Mouse (Mus musculus) embryonic facial prominence, embryonic 11.5 days (tissue): ENCODE results near the gene Dact2. TPM values are rescaled to one million over a fixed set of nuclear protein-coding genes. Genes with fewer than 3 reads are reported as not detected.
A peak's percentile ranks its signal among the peaks of the same experiment; 100 is the strongest.

Experiments
- ATAC-seq: fragments of 200-750 bp; cut with Nextera tagmentation; replicated peaks from 2 replicates; pipeline ENCODE4 v1.8.0; 2017; ENCODE audit warnings: low read depth; ENCODE audit not compliant: insufficient number of reproducible peaks, low FRiP score, low TSS enrichment
- DNase-seq: peaks from one replicate; pipeline ENCODE4 v3.0.0-alpha.2; 2015; ENCODE audit warnings: low spot score
- H3K27ac ChIP-seq: fragments of 300-500 bp; sonication (generic); replicated peaks from 2 replicates; pipeline ENCODE4 v1.5.1; 2014; ENCODE audit warnings: mild to moderate bottlenecking, low read depth, low read length, control low read depth
- H3K27me3 ChIP-seq: fragments of 300-500 bp; sonication (generic); 2 replicates; pipeline ENCODE4 v1.6.1; 2014; ENCODE audit warnings: mild to moderate bottlenecking, low read length, moderate library complexity, mixed read lengths; ENCODE audit not compliant: control insufficient read depth, insufficient read depth
- H3K36me3 ChIP-seq: fragments of 300-500 bp; sonication (generic); replicated peaks from 2 replicates; pipeline ENCODE4 v1.6.1; 2014; ENCODE audit warnings: low read depth, mild to moderate bottlenecking, low read length, moderate library complexity, mixed read lengths; ENCODE audit not compliant: control insufficient read depth, insufficient read depth
- H3K4me1 ChIP-seq: fragments of 300-500 bp; sonication (generic); 2 replicates; pipeline ENCODE4 v1.6.1; 2014; ENCODE audit warnings: low read length, mixed read lengths; ENCODE audit not compliant: control insufficient read depth, insufficient read depth
- H3K4me2 ChIP-seq: fragments of 300-500 bp; sonication (generic); 2 replicates; pipeline ENCODE4 v1.6.1; 2014; ENCODE audit warnings: low read depth, mild to moderate bottlenecking, control low read depth, low read length, moderate library complexity
- H3K4me3 ChIP-seq: fragments of 300-500 bp; sonication (generic); 2 replicates; pipeline ENCODE4 v1.5.1; 2014; ENCODE audit warnings: low read depth, low read length, control low read depth
- H3K9ac ChIP-seq: fragments of 300-500 bp; sonication (generic); replicated peaks from 2 replicates; pipeline ENCODE4 v1.6.1; 2014; ENCODE audit warnings: mild to moderate bottlenecking, control low read depth, low read length
- H3K9me3 ChIP-seq: fragments of 300-500 bp; sonication (generic); replicated peaks from 2 replicates; pipeline ENCODE4 v1.6.1; 2016; ENCODE audit warnings: mild to moderate bottlenecking, low read length, inconsistent platforms, mixed read lengths; ENCODE audit not compliant: control insufficient read depth
- WGBS: fragments of 180-500 bp; shearing (Covaris S2); extraction: QIAGEN DNeasy Blood & Tissue Kit; methylation state at CpG from one replicate; pipeline ENCODE4 v1.1.7; 2014; 5-methylcytosine and 5-hydroxymethylcytosine counted together
- polyA plus RNA-seq: library from polyadenylated mRNA; unstranded; fragments of >200 nt; fragmentation: Nextera tagmentation; extraction: Ambion mirVana; gene quantifications from 2 replicates; pipeline ENCODE4 v1.2.1, GENCODE M21; 2014

The Dact2 gene
- polyA plus RNA-seq: 1.1 TPM in 2 replicates

DNA sequence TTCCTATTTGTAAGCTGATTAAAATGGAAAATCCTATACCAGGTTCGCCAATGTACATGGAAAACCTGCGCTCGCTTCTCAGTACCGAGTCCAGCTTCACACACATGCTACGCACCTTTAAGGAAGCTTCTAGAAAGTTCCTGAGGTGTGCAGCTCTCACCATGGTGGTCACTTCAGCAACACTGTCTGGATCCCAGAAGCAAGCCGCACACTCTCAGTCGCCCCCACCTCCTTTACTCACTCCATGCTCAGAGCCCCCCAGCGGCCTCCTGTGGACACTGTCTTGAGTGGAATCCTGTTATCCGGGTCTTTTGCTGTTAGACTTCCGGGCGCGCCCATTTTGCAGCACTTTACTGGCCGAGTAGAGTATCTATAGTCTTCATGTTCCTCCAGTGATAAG is at the start of gene Dact2:
Gene Dact2 (minus strand): TSS at position 244 of the 400 bp plus-strand sequence.
- H3K9me3 ChIP-seq: no peaks in the 10 kb centered on the region
- peaks cover 32% of the 10 kb centered on the region for H3K27me3 ChIP-seq
- H3K9ac ChIP-seq: peak within 1 kb of the TSS; percentile 72
- no peak within 1 kb of the TSS for H3K27ac ChIP-seq
- H3K4me3 ChIP-seq: peak within 1 kb of the TSS; percentile 63
- ATAC-seq: no peak
- no peaks in the 10 kb centered on the region for H3K36me3 ChIP-seq
- H3K4me1 ChIP-seq: peaks cover 6% of the 10 kb centered on the region
- DNase-seq: peak; percentile 65
- 45% methylated on average over 13 of the region's 13 CpGs for WGBS
- peak within 1 kb of the TSS; percentile 99 for H3K4me2 ChIP-seq

DNA sequence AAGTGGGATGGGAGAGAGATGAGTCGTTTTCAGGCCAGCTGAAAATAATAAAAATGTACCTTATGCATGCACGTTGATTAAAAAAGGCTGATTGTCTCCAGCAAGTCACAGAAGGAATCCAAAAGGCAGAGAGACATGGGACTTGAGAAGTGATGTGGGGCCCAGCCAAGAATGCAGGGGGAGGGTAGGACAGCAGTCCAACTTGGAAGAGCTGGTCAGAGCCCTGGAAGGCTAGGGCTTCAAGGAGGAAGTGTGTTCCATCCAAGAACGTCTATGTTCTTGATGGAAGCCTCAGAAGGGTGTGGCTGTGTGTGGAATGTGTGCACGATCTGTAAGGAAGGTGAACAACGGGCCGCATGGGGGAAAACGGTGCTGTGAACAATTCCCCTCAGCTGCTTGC is 48.4 kb upstream of the Dact2 start:
- no peak for DNase-seq
- ATAC-seq: no peak
- Histone ChIP-seq H3K9me3 (no peaks in the 10 kb centered on the region), H3K4me3 (no peak overlapping the region), H3K27ac (no peak overlapping the region), H3K36me3 (no peaks in the 10 kb centered on the region), H3K4me2 (no peak overlapping the region), H3K9ac (no peak overlapping the region), H3K4me1 (no peaks in the 10 kb centered on the region), H3K27me3 (no peaks in the 10 kb centered on the region)
- 69% methylated on average over 7 of the region's 7 CpGs for WGBS

DNA sequence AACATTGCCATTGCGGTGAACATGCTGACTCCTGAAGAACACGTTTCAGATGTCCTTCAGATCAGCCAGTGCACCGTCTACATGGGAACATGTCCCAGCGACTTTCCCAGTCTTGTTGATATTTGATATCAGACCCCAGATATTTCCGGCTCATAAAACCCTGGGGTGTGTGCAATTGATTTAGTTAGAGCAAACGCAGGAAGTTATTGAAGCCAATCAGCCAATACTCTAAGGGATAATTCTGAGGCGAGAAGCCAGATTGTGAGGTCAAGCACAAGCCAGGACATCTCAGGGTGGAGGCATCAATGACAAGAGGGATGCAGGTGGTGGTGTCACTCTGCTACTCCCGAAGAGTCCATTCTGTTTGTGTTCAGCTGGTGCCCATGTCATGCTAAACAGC is 46.3 kb upstream of the Dact2 start:
- H3K27me3 ChIP-seq: no peaks in the 10 kb centered on the region
- no peaks in the 10 kb centered on the region for H3K36me3 ChIP-seq
- WGBS: 73% methylated on average over 8 of the region's 8 CpGs
- H3K4me2 ChIP-seq: no peak overlapping the region
- ATAC-seq (no peak), DNase-seq (no peak)
- H3K4me3 ChIP-seq: no peak overlapping the region
- no peaks in the 10 kb centered on the region for H3K9me3 ChIP-seq
- no peaks in the 10 kb centered on the region for H3K4me1 ChIP-seq
- H3K27ac ChIP-seq: no peak overlapping the region
- H3K9ac ChIP-seq: no peak overlapping the region

DNA sequence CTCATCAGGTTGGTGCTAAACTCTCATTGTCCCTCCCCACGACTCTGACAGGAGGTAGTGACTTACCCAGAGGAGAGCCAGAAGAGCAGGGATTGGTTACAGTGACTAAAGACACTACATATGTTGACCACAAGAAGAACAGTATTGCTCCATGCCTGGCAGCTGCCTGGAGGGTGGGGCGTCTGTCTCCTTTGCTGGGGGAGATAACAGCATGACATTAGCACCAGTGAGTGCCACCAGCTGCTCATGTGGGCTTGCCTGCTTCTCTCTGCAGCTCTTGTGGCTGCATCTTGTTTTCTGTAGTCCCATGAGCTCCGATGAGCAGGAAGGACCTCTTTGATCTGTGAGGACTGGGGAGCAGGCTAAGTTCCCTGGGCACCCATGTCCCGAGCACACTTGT is 45.5 kb upstream of the Dact2 start:
- H3K4me3 ChIP-seq: no peak overlapping the region
- no peaks in the 10 kb centered on the region for H3K4me1 ChIP-seq
- no peaks in the 10 kb centered on the region for H3K36me3 ChIP-seq
- ATAC-seq: no peak
- H3K27me3 ChIP-seq: no peaks in the 10 kb centered on the region
- no peaks in the 10 kb centered on the region for H3K9me3 ChIP-seq
- H3K27ac ChIP-seq: no peak overlapping the region
- WGBS: 73% methylated on average over 4 of the region's 4 CpGs
- H3K4me2 ChIP-seq: no peak overlapping the region
- DNase-seq: no peak
- H3K9ac ChIP-seq: no peak overlapping the region

DNA sequence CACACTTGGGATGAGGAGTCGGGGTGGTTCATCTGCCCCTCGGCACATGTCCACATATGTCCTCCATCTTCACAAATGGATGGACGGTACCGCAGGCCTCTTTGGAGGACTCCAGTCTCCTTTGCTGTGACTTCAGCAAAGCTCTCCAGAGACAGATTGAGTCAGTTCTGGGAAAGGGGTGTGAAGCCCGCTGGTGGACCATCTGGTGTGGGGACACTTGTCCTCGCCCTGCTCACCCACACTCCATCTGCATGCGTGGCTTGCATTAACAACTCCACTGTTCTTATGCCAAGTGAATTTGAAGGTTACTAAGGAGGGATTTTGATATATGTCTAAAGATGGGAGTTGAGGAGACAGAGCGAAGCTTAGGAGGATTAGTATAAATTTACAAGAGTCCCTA is 43.8 kb upstream of the Dact2 start:
- H3K4me2 ChIP-seq: no peak overlapping the region
- H3K9me3 ChIP-seq: no peaks in the 10 kb centered on the region
- no peaks in the 10 kb centered on the region for H3K4me1 ChIP-seq
- no peaks in the 10 kb centered on the region for H3K36me3 ChIP-seq
- ATAC-seq: no peak
- H3K4me3 ChIP-seq: no peak overlapping the region
- no peak for DNase-seq
- no peak overlapping the region for H3K27ac ChIP-seq
- H3K27me3 ChIP-seq: no peaks in the 10 kb centered on the region
- H3K9ac ChIP-seq: no peak overlapping the region
- WGBS: 85% methylated on average over 8 of the region's 8 CpGs

DNA sequence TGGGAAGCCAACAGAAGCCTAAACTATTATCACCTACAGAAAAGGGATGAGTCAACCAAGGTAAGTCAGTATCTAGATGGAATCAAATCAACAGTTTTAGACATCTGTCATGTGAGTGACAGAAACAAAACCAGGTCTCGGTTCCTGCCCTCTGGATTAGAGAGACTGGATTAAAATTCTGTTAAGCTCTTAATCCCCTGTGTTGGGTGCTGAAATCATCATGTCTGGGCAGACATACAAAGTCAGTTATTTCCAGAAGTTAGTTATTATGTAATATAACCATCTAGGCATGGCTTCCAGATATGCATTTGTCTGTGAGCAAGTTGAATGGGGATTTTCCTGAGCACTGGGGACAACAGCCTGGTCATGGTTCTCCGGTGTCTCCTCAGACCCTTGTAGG is 42.2 kb upstream of the Dact2 start:
- Histone ChIP-seq H3K9me3 (no peaks in the 10 kb centered on the region), H3K4me1 (no peaks in the 10 kb centered on the region), H3K4me2 (no peak overlapping the region), H3K4me3 (no peak overlapping the region), H3K27me3 (no peaks in the 10 kb centered on the region), H3K9ac (no peak overlapping the region), H3K27ac (no peak overlapping the region), H3K36me3 (no peaks in the 10 kb centered on the region)
- no peak for ATAC-seq
- no peak for DNase-seq
- 84% methylated on average over 2 of the region's 2 CpGs for WGBS

DNA sequence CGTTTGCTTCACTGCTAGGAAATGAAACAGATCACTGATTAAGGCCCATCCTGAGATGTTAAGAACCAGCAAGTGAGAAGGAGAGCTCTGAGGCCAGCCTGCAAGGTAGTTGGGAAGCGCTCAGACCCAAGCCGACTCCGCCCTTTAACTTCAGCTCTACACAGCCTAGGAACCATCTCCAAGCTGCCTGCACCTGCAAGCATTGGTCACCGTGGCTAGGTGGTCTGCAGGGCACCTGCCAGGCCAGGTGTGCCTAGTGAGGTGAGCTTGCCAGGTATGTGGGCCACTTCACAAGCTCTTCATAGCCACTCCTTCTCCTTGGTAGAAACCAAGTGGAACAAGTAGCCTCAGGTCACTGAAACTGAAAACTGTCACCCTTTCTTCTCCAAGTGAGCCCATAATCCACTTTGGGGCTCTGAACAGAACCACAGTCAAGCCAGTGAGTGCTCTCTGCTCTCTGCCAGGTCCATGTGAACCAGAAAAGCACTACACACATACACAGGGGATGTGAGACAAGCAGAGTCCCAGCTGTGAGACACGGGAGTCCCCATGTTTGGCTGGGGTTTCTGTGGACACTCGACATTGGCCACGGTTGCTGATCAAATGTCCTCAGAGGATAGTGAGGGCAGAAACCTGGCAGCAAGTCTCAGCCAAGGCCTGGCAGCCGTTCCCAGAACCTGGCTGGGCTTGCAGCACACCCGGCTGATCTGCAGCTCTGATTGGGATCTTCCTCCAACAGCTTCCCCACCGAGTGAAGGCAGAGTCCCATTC is 40.3 kb upstream of the Dact2 start:
- no peaks in the 10 kb centered on the region for H3K36me3 ChIP-seq
- DNase-seq (no peak), ATAC-seq (no peak)
- no peaks in the 10 kb centered on the region for H3K4me1 ChIP-seq
- no peaks in the 10 kb centered on the region for H3K27me3 ChIP-seq
- H3K9ac ChIP-seq: no peak overlapping the region
- no peak overlapping the region for H3K4me3 ChIP-seq
- H3K27ac ChIP-seq: no peak overlapping the region
- H3K9me3 ChIP-seq: no peaks in the 10 kb centered on the region
- no peak overlapping the region for H3K4me2 ChIP-seq
- WGBS: 69% methylated on average over 11 of the region's 11 CpGs

DNA sequence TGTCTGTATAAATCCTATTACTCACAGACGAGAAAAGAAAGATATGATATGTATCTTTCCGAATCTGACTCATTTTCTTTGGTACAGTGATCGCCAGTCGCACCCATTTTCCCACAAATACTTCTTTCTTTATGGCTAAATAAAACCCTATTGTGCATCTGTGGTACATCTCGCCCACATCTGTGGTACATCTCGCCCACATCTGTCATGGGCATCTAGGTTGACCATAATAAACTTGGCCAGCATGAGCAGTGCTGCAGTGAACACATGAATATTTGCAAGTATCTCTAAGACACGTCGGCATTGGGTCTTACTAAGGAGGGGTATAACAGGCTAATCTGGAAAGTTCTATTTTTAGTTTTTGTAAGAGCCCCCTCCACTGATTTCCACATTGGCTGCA is 38.5 kb upstream of the Dact2 start:
- DNase-seq (no peak), ATAC-seq (no peak)
- Histone ChIP-seq H3K4me3 (no peak overlapping the region), H3K27ac (no peak overlapping the region), H3K36me3 (no peaks in the 10 kb centered on the region), H3K9me3 (no peaks in the 10 kb centered on the region), H3K9ac (no peak overlapping the region), H3K4me1 (no peaks in the 10 kb centered on the region), H3K27me3 (no peaks in the 10 kb centered on the region), H3K4me2 (no peak overlapping the region)
- 90% methylated on average over 8 of the region's 8 CpGs for WGBS
